Mouse (Mus musculus): Measurements from ENCODE around the gene Ppp1r3a. TPM values are rescaled to one million over a fixed set of nuclear protein-coding genes. Genes with fewer than 3 reads are reported as not detected.

The Ppp1r3a gene
- polyA plus RNA-seq (2012; fragmentation: generic; extraction: Trizol), result not detected

DNA sequence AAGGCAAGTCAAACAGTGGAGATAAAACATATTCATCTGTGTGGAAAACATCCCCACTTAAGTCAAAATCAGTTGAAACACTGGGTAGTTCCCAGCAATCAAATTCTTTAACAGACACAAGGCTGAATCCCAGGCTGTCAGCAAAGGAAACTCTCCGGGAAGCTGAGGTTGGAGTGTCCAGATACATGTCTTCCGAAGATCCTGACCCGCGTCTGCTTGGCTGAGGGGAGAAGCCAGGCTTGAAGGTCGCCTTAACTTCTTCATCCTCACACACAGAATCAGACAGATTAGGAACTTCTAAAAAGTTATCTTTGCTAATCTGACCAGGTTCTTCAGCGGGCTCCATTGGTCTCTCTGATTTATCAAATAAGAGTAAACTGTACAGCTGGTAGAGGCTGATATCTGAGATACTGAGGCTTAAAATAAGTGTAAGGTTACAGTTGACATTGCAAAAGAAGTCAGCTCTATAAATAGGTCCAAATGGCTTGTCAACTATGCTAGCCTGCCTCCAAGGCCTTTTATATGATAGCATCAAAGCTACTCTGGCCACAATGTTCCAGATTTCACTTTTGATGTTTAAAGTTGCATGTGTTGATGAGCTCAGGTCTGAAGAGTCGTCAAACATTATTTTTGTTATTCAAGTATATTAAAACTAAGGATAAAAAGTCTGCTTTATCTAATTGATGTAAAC, at the start of gene Ppp1r3a:
Gene Ppp1r3a, minus strand, starts transcription at position 374 of the 691 bp plus-strand sequence.

Other genes with a start within 250 kb of the Ppp1r3a start
- under 1 TPM in 1 of 2 experiments, not detected in 1; 0.01 TPM for gene Foxp2, start 146.1 kb upstream of the Ppp1r3a start, polyA plus RNA-seq (2012; fragmentation: generic; extraction: Trizol)

All from C3H10T1/2 (cell line).